Mouse (Mus musculus) layer of hippocampus, postnatal 10 days (tissue): ENCODE data around the gene Gpr171. TPM values are rescaled to one million over a fixed set of nuclear protein-coding genes. Genes with fewer than 3 reads are reported as not detected.
A peak's percentile ranks its signal among the peaks of the same experiment; 100 is the strongest.
"Not testable (repeated sequence)": the region's sequence is repeated elsewhere in the genome, so short reads cannot be mapped to it uniquely, and the experiment has no call there.

Experiments used
- DNase-seq, 2 experiments: peaks; one replicate each; pipeline ENCODE4 v3.0.0; 2021; ENCODE audit warnings: low spot score in 2 of 2
- long read RNA-seq: library from polyadenylated mRNA; stranded (forward); transcript quantifications from one replicate; pipeline ENCODE4 v2.0.0, GENCODE M21; 2023
- total RNA-seq, 2 experiments: library from RNA; stranded (reverse); gene quantifications; 2 replicates each; pipeline ENCODE4 v1.2.3; 2021

Gene Gpr171
- not detected for total RNA-seq
- long read RNA-seq = 0 reads

- DNase-seq = no peak
Observed at GRCm38 (mm10) chr3:59101218-59101986, at the start of gene Gpr171. Gene Gpr171 (minus strand): TSS chr3:59101821.

- no peak for DNase-seq
Observed at GRCm38 (mm10) chr3:59150624-59151023, 49.0 kb upstream of the Gpr171 start.

- DNase-seq = no peak
Observed at GRCm38 (mm10) chr3:59149646-59150045, 48.0 kb upstream of the Gpr171 start.

- DNase-seq = no peak
Observed at GRCm38 (mm10) chr3:59145194-59145593, 43.6 kb upstream of the Gpr171 start.

GRCm38 (mm10) chr3:59141507-59142305 lies 40.1 kb upstream of the Gpr171 start:
- no peak for DNase-seq

- DNase-seq = not testable (repeated sequence)
Observed at GRCm38 (mm10) chr3:59140941-59141340, 39.3 kb upstream of the Gpr171 start.

GRCm38 (mm10) chr3:59140115-59140514 lies 38.5 kb upstream of the Gpr171 start:
- no peak for DNase-seq

GRCm38 (mm10) chr3:59139651-59140051 lies 38.0 kb upstream of the Gpr171 start:
- DNase-seq = no peak

GRCm38 (mm10) chr3:59138946-59139468 lies 37.4 kb upstream of the Gpr171 start:
- no peak for DNase-seq

GRCm38 (mm10) chr3:59135911-59136653 lies 34.5 kb upstream of the Gpr171 start:
- DNase-seq = peak in 1 of 2 experiments; percentile 30

GRCm38 (mm10) chr3:59133189-59133588 lies 31.6 kb upstream of the Gpr171 start:
- DNase-seq = no peak

- no peak for DNase-seq
Observed at GRCm38 (mm10) chr3:59131966-59132365, 30.3 kb upstream of the Gpr171 start.

GRCm38 (mm10) chr3:59131081-59131480 lies 29.5 kb upstream of the Gpr171 start:
- no peak for DNase-seq

- no peak for DNase-seq
Observed at GRCm38 (mm10) chr3:59130431-59130830, 28.8 kb upstream of the Gpr171 start.

- no peak for DNase-seq
Observed at GRCm38 (mm10) chr3:59129547-59129946, 27.9 kb upstream of the Gpr171 start.

GRCm38 (mm10) chr3:59128681-59129080 lies 27.1 kb upstream of the Gpr171 start:
- no peak for DNase-seq

GRCm38 (mm10) chr3:59125783-59126555 lies 24.3 kb upstream of the Gpr171 start:
- no peak for DNase-seq

GRCm38 (mm10) chr3:59125022-59125421 lies 23.4 kb upstream of the Gpr171 start:
- DNase-seq = no peak

- DNase-seq = no peak
Observed at GRCm38 (mm10) chr3:59121780-59122449, 20.3 kb upstream of the Gpr171 start.
